Mouse (Mus musculus): ENCODE results near the gene Igsf9b.

The Igsf9b gene

GRCm38 (mm10) chr9:27298411-27299285 lies at the start of gene Igsf9b:
Gene Igsf9b (plus strand): TSS chr9:27299204.
- peak; percentile 91 for DNase-seq

- no peak for DNase-seq
These were observed 46.8 kb upstream of the Igsf9b start for GRCm38 (mm10) chr9:27252034-27252714.

GRCm38 (mm10) chr9:27256454-27256853 lies 42.5 kb upstream of the Igsf9b start:
- DNase-seq, result no peak

GRCm38 (mm10) chr9:27260378-27260947 lies 38.5 kb upstream of the Igsf9b start:
- DNase-seq, result no peak

- no peak for DNase-seq
These were observed 37.1 kb upstream of the Igsf9b start for GRCm38 (mm10) chr9:27261905-27262304.

GRCm38 (mm10) chr9:27265009-27265408 lies 34.0 kb upstream of the Igsf9b start:
- DNase-seq, result no peak

- no peak for DNase-seq
These were observed 31.1 kb upstream of the Igsf9b start for GRCm38 (mm10) chr9:27267878-27268277.

- DNase-seq, result no peak
These were observed 30.5 kb upstream of the Igsf9b start for GRCm38 (mm10) chr9:27268493-27268892.

- DNase-seq, result no peak
These were observed 29.7 kb upstream of the Igsf9b start for GRCm38 (mm10) chr9:27269322-27269721.

- no peak for DNase-seq
These were observed 29.1 kb upstream of the Igsf9b start for GRCm38 (mm10) chr9:27269904-27270303.

GRCm38 (mm10) chr9:27271899-27272298 lies 27.1 kb upstream of the Igsf9b start:
- no peak for DNase-seq

- DNase-seq, result no peak
These were observed 26.1 kb upstream of the Igsf9b start for GRCm38 (mm10) chr9:27272858-27273257.

- no peak for DNase-seq
These were observed 22.6 kb upstream of the Igsf9b start for GRCm38 (mm10) chr9:27276282-27276839.

- no peak for DNase-seq
These were observed 21.5 kb upstream of the Igsf9b start for GRCm38 (mm10) chr9:27277401-27278087.

GRCm38 (mm10) chr9:27279041-27279440 lies 20.0 kb upstream of the Igsf9b start:
- no peak for DNase-seq

GRCm38 (mm10) chr9:27280976-27281375 lies 18.0 kb upstream of the Igsf9b start:
- no peak for DNase-seq

GRCm38 (mm10) chr9:27285719-27286249 lies 13.2 kb upstream of the Igsf9b start:
- no peak for DNase-seq

- no peak for DNase-seq
These were observed 12.7 kb upstream of the Igsf9b start for GRCm38 (mm10) chr9:27286296-27286695.

GRCm38 (mm10) chr9:27286859-27287258 lies 12.1 kb upstream of the Igsf9b start:
- no peak for DNase-seq

- DNase-seq, result peak; percentile 72
These were observed 11.6 kb upstream of the Igsf9b start for GRCm38 (mm10) chr9:27287419-27287818.

- DNase-seq, result peak; percentile 16
These were observed 10.6 kb upstream of the Igsf9b start for GRCm38 (mm10) chr9:27288442-27288841.

- DNase-seq, result no peak
These were observed 9.3 kb upstream of the Igsf9b start for GRCm38 (mm10) chr9:27289543-27290308.
